Mouse (Mus musculus): ENCODE results near the gene Ace.
"Not testable (repeated sequence)": the region's sequence is repeated elsewhere in the genome, so short reads cannot be mapped to it uniquely, and the experiment has no call there.

Gene Ace

GRCm38 (mm10) chr11:106000062-106000461 lies 32.3 kb downstream of the Ace start:
- no peak for DNase-seq

GRCm38 (mm10) chr11:106001718-106002117 lies 34.0 kb downstream of the Ace start:
- peak; percentile 36 for DNase-seq

- peak; percentile 49 for DNase-seq
These were observed 36.8 kb downstream of the Ace start for GRCm38 (mm10) chr11:106004576-106004975.

DNA sequence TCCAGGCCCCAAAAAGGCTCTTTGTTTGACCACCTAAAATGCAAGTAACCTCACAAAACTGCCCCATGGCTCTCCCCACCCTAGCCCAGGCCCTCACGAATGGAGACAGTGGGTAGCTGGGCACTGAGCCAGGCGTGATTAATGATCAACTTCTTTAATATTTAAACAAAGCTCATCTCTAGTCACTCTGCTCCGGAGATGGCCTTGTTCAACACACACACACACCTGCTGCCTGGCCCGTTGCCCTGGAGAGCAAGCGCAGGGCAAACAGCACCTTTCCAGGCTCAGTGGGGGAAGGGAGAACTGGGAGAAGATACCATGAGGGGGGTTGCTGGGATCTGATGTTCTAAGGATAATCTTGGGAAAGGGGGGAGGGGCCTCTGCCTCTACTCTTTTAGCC lies 38.2 kb downstream of the Ace start:
- peak; percentile 83 for DNase-seq

- peak; percentile 90 for DNase-seq
These were observed 40.1 kb downstream of the Ace start, which contains the start of gene Kcnh6 for GRCm38 (mm10) chr11:106007821-106008220. Kcnh6 (plus strand) TSS chr11:106008124.

GRCm38 (mm10) chr11:106012711-106013110 lies 45.0 kb downstream of the Ace start:
- DNase-seq, result no peak

DNA sequence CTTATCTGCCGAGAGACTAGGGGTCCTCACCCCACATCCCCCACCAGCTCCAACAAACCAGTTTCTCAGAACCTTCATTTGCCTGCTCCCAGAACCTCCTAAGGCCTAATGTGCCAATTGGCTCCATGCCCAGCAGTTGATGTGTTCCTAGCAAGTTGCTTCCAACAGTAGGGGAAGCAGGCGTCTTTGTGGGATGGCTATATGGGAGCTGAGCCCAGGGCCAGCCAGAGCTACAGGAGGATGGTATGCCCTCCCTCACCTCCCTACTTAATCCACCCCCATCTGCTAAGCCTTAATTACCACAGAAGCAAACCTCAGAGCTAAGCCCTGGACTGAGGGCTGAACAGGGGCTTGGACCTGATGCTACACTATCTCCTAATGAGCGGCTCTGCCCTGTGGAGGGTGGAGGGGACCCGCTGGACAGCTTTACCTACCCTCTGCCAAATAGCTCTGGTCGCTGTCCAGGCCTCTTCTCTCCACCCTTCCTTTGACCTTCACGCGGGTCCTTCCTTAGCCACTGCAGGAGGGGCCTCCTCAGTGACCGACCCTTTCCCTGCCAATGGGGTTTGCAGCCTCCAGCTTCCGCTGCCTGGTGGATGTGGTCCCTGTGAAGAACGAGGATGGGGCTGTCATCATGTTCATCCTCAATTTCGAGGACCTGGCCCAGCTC lies 45.9 kb downstream of the Ace start:
- peak; percentile 68 for DNase-seq

DNA sequence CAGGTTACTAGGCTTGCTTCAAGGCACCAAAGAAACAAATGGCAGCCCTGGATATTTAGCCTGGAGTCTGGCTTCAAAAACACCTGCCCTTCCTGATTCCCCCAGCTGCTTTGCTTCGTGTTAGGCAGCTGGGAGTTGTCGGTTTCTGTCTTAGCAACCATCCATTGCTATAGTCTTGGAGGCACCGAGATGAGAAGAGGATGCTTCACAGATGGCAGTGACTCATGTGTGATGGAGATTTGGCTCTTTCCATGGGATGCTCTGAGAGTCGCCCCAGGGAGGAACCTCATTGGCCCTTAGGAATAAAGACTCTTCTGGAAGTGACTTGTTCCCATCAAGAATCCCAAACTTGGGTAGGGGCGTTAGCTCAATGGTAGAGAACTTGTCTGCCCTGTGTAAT lies 48.7 kb downstream of the Ace start:
- no peak for DNase-seq

DNA sequence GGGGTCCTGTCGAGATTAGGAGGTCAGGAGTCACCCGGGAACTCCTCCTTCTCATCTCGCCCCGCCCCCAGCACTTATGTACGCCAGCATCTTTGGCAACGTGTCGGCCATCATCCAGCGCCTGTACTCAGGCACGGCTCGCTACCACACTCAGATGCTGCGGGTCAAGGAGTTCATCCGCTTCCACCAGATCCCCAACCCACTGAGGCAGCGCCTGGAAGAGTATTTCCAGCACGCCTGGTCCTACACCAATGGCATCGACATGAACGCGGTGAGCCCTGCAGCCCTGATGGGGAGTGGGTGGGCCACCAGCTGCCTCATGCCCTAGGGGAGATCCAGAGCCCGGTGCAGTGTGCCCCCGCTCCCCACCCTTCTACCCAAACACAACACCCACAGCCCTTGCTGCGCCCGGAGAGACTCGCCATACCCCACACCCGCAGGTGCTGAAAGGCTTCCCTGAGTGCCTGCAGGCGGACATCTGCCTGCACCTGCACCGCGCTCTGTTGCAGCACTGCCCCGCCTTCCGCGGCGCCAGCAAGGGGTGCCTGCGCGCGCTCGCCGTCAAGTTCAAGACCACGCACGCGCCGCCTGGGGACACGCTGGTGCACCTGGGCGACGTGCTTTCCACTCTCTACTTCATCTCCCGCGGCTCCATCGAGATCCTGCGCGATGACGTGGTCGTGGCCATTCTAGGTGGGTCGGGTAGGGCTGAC lies 52.5 kb downstream of the Ace start:
- peak; percentile 23 for DNase-seq

DNA sequence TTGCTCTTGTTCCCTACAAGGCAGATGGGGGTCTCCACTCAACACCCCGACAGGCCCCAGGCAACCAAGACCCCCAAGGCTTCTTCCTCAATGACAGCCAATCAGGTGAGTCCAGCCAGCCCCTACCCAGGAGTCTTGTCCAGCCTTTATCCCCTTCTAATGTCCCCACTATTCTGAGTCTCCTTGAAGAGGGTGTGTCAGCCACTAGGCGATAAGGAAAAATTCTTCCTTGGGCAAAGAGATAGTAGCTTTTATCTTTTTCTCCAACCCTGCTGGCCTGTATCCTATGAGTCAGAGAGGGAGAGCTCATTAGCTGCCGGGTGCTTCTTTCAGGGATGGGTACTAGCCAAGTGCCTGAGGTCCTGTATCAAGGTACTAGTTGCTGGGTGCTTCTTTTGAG lies 58.0 kb downstream of the Ace start:
- DNase-seq, result no peak

GRCm38 (mm10) chr11:106026465-106027151 lies 58.9 kb downstream of the Ace start:
- peak; percentile 77 for DNase-seq

DNA sequence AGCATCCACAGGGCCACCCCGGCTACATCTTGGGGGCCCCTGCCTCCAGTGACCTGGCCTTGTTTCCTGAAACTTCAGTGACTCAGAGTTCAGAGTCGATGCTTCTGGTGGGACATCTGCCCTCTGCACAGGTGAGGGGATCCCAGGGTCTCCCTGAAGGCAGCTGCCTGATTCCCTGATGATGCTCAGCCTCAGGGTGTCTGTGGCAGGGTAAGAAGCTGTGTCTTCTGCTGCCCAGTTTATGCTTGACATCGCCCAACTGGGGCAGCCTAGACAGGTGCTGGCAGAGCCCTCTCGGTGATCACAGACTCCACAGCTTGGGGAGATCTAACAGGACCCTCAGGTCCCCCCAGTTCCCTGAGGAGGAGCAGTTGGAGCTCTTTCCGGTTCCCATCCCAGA lies 59.9 kb downstream of the Ace start:
- no peak for DNase-seq

DNA sequence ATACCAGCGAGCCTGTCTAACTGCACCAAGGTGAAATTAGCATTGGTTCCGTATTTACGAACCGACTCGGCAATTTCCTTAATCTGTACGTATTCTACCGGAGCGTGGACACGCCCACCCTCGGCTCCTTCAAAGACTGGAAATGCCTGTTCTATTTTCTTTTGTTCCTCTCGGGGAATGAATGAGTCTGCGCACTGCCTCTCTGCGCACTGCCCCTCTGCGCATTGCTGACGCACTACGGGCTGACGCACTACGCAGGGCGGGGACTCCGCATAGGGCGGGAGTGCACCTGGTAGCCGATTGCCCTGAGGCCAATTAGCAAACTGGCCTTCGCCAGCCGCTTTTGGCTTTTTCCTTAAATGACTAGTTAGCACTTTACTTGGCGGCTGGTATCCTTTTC lies 64.3 kb downstream of the Ace start:
- DNase-seq, result not testable (repeated sequence)

- peak; percentile 53 for DNase-seq
These were observed 65.8 kb downstream of the Ace start for GRCm38 (mm10) chr11:106033491-106033919.

DNA sequence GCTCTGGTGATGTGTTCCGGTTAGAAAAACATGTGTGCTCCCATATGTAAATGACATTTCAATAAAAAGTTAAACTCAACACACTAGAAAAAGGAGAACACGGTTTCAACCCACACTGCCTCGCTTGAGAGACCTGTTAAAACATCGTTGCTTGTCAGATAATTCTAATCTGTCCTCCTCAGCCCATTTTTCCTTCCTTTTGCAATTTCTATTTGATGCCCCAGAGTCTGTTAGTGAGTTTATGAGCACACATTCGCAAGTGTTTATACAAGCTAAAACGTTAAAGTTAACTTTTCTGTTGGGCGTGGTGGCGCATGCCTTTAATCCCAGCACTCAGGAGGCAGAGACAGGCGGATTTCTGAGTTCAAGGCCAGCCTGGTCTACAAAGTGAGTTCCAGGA lies 67.2 kb downstream of the Ace start:
- no peak for DNase-seq

DNA sequence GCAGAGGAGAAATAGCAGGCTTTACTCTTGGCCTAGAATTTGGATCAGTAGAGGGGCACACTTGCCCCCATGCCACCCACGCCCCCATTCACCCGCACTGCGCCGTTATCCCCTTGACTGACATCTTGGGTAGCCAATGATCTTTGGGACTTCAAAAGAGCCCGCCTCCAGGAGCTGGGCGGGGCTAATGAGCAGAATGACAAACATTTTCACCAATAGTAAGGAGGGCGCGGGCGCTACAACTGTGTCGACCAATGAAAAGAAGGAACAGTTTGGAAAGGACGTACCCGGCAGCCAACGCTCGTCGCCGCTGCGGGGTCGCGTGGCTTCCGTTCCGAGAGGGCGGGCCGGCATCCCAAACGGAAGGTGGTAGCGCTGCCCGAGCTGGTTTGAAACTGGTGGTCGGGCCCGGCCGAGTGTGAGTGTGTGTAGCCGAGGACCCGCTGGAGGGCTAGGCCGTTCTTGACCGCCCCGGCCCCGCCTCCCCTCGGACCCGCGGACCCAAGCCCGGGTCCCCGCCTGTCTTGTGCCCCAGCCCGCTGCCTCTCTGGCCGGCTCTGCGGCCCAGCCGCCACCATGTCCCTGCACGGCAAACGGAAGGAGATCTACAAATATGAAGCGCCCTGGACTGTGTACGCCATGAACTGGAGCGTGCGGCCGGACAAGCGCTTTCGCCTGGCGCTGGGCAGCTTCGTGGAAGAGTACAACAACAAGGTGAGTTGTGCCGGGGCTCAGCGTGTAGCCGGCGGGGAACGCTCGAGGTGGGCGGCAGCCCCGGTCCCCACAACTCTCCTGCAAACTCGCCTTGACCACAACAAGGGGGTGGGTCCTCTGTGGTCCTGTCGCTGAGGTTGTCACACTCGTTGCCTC lies 69.0 kb downstream of the Ace start, which contains the start of gene Dcaf7:
Gene Dcaf7, plus strand, starts transcription at position 325 of the 870 bp plus-strand sequence.
- DNase-seq, result peak; percentile 97

GRCm38 (mm10) chr11:106037418-106037751 lies 69.6 kb downstream of the Ace start:
- DNase-seq, result peak; percentile 60
